Mouse (Mus musculus): ENCODE data around the gene Lactb. TPM values are rescaled to one million over a fixed set of nuclear protein-coding genes. Genes with fewer than 3 reads are reported as not detected.
A peak's percentile ranks its signal among the peaks of the same experiment; 100 is the strongest.

The Lactb gene
- total and polyA plus RNA-seq, 3 experiments: 27.0 to 108 (median 36.9) TPM

GRCm38 (mm10) chr9:66945647-66946641 lies 29.3 kb downstream of the Lactb start, which contains the start of gene Rps27l (continued):
- no peak for TF ChIP-seq RAD21 (IDR thresholded peaks at IDR 0.05; ENCODE audit: low read depth, low read length)
- TF ChIP-seq GATA1 (IDR thresholded peaks at IDR 0.05; ENCODE audit: low read depth, low read length): no peak
- TF ChIP-seq CHD2 (IDR thresholded peaks at IDR 0.05; ENCODE audit: low read length): no peak
- peak; percentile 99 for TF ChIP-seq ELF1 (IDR thresholded peaks at IDR 0.05; ENCODE audit: low read depth, low read length)
- TF ChIP-seq SIN3A (IDR thresholded peaks at IDR 0.05; ENCODE audit: low read length): peak; percentile 96
- no peak for TF ChIP-seq USF1 (IDR thresholded peaks at IDR 0.05; ENCODE audit: low read depth, low read length)
- TF ChIP-seq MAFK (IDR thresholded peaks at IDR 0.05; ENCODE audit: borderline replicate concordance, low read depth, low read length): no peak
- TF ChIP-seq ZMIZ1 (IDR thresholded peaks at IDR 0.05; ENCODE audit: low read depth, low read length): peak; percentile 94
- TF ChIP-seq POLR2AphosphoS2 (IDR thresholded peaks at IDR 0.05; ENCODE audit: low read length): peak; percentile 85
- TF ChIP-seq EP300 (IDR thresholded peaks at IDR 0.05; ENCODE audit: low read depth in 1 of 2, low read length in 2 of 2): no peak
- no peak for TF ChIP-seq TAL1 (IDR thresholded peaks at IDR 0.05; ENCODE audit: low read length)
- TF ChIP-seq KAT2A (conservative IDR thresholded peaks at IDR 0.05; ENCODE audit: low read depth, low read length): peak; percentile 52; the same call in 1 of the 2 replicates
- TF ChIP-seq POLR2A (IDR thresholded peaks at IDR 0.05; ENCODE audit: control insufficient read depth in 1 of 2, insufficient read depth in 1 of 2, low read depth in 1 of 2, low read length in 2 of 2, poor library complexity in 1 of 2): peak; percentile 85 to 96
- no peak for TF ChIP-seq MYB (IDR thresholded peaks at IDR 0.05; ENCODE audit: low read depth, low read length)
- TF ChIP-seq E2F4 (IDR thresholded peaks at IDR 0.05; ENCODE audit: borderline replicate concordance, low read depth, low read length): 0 out of 2 replicates have a peak, but pooled peaks have one; percentile 36
- TF ChIP-seq MAZ (IDR thresholded peaks at IDR 0.05; ENCODE audit: low read depth, low read length): peak; percentile 93
- no peak for TF ChIP-seq POLR2AphosphoS5 (IDR thresholded peaks at IDR 0.05; ENCODE audit: borderline replicate concordance, low read depth, low read length)
- peak; percentile 89 for TF ChIP-seq TBP (IDR thresholded peaks at IDR 0.05; ENCODE audit: low read depth, low read length)
- TF ChIP-seq NRF1 (IDR thresholded peaks at IDR 0.05; ENCODE audit: insufficient read depth, low read depth, low read length, poor library complexity, severe bottlenecking): no peak
- TF ChIP-seq HCFC1 (IDR thresholded peaks at IDR 0.05; ENCODE audit: low read depth, low read length): peak; percentile 88
- no peak for TF ChIP-seq ZC3H11A (IDR thresholded peaks at IDR 0.05; ENCODE audit: low read depth, low read length)
- peak; percentile 93 for TF ChIP-seq NELFE (IDR thresholded peaks at IDR 0.05; ENCODE audit: low read depth, low read length)
- TF ChIP-seq CTCF (IDR thresholded peaks at IDR 0.05 in 2 of 3, conservative IDR thresholded peaks at IDR 0.05 in 1 of 3; ENCODE audit: control insufficient read depth in 1 of 3, insufficient read depth in 1 of 3, low read depth in 2 of 3, low read length in 3 of 3, poor library complexity in 1 of 3, severe bottlenecking in 1 of 3): no peak
- peak; percentile 93 for TF ChIP-seq MXI1 (IDR thresholded peaks at IDR 0.05; ENCODE audit: low read depth, low read length)
- TF ChIP-seq ZKSCAN1 (IDR thresholded peaks at IDR 0.05; ENCODE audit: low read depth, low read length): no peak
